Mouse (Mus musculus): ENCODE data around the gene Cage1. TPM values are rescaled to one million over a fixed set of nuclear protein-coding genes. Genes with fewer than 3 reads are reported as not detected.

The Cage1 gene
- total RNA-seq, 4 experiments from 2014 or later: 4.5 to 8.5 (median 6.7) TPM

DNA sequence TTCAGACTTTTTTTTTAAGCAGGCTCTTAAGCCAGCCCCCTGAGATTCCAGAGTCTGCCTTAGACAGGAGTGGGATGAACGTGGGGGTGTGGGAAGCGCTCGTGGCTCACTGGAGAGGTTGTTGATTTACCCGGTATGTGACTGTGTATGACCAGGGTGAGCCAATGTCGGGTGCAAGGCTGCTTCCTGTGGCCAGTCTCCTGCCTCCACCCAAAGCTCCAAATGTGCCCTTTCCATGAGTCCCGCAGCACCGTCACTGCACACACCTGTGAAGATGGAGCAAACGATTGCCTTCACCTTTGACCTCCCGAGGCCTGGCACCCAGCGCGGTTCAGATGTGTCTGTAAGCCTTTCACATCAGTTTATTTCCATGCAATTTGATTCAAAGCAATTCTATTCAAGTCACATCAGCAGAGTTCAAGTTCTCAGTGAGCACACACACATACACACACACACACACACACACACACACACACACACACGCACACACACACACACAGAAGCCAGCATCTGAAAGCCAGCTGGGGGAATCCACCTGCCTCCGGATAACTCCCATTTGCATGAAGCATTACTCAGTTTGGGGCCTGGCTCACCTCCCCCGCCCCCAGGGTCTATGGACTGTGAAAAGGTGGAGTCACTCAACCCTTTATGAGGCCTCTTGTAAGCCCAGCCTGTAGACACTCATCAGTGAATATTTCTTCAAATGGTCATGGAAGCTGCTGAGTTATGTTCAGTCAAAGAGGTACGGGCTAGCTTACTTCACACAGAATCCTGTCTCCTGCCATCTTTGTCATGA lies 70.4 kb downstream of the Cage1 start:
- no peak for DNase-seq (ENCODE audit: low spot score in 2 of 2)

DNA sequence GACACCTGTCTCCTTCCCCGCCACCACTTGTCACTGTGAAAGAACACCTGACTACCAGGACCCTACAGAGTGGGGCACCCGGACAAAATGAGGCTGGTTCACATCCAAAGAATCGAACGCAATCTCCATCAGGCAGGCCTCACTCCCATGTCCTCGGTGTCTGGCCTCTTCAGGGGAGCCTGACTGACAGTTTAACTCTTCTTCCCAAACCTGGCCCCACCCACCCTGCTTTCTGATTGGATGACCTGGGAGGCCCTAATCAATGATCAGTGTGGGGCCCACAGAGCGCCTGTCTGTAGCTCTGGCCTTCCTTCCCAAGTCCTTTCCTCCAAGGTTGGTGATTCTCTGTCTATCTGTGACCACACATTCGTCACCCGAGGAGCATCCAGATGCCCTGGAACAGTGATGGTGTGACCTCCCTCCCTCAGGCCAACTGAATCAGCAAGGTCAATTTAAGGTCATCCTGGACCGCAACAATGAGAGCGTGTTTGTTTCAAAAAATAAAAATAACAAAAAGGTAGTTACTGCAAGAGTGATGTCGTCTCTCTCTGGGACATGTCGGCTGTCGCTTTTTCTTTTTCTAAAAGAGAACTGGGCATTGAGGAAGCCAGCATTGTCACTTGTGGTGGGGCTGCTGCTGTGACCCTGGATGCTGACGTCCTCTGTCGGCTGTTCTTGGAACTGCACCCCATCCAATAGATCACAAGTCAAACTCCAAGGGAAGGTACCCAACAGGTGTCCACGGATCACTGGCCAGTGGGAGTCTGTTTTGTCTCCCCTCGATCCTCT lies 71.5 kb downstream of the Cage1 start:
- no peak for DNase-seq (ENCODE audit: low spot score in 2 of 2)

DNA sequence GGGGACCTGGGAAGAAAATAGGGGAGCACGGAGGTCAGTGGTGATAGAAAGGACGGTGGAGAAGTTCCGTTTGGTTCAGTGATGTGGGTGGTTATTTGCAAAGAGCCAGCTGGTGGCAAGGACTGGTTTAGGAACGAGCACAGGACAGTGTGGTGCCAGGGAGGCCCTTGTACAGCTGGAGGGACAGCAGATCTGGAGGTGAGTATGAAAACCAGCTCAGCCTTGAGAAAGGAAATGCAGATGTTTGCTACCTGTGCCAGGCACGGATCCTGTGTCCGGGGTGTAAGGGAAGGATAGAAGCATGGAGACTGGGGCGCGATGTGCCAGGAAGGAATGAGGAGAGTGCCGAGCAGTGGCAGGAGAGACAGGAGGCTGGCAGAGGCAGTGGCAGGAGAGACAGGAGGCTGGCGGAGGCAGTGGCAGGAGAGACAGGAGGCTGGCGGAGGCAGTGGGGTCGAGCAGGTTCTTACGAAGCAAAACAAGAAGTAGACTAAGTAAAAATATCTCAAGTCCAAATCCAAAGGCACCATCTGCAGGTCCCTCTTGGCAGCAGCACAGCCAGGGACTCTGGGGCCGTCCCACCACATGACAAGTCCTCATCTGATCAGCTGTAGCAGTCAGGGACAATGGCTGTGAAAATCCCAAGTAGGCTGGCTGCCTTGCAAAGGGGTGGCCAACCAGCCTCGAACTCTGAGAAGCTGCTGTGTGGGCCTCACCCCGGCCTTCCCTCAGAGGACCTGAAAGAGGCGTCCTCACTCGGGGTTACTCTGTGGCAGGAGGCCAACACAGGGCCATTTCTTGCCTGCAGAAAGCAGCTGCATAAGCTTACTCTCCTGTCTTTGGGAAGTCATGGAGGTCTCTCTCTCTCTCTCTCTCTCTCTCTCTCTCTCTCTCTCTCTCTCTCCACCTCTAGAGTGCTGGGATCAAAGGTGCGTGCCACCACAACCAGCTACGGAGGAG lies 72.5 kb downstream of the Cage1 start:
- no peak for DNase-seq (ENCODE audit: low spot score in 2 of 2)

DNA sequence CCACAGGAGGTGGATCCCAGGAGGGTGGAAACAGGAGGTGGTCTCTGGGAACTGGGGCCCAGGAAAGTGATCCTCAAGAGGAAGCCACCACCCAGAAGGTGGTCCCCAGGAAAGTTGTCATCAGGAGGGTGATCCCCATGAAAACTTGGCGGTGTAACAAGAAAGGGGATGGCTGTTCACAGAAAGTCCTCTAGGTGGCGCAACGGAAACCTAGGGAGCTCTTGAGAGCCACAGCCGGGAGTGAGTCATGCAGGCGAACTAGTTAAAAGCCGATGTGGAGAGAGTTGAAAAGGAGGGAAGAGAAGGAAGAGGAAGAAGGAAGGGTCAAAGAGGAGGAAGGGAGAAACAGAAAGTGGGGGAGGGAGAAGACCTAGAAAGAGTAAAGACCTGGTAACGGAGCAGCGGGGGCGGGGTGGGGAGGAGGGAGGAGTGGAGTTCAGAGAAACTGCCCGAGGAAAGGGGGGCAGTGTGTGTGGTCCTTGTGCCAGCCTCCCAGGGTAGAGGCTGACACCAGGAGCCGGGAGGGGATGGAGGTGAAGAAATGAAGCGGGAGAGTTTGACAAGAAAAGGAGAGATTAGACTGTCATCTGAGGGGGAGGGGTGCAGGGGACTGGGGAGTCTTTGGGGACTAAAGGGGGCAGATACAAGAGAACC lies 73.4 kb downstream of the Cage1 start:
- DNase-seq (ENCODE audit: low spot score in 2 of 2): peak; percentile 61 to 64

DNA sequence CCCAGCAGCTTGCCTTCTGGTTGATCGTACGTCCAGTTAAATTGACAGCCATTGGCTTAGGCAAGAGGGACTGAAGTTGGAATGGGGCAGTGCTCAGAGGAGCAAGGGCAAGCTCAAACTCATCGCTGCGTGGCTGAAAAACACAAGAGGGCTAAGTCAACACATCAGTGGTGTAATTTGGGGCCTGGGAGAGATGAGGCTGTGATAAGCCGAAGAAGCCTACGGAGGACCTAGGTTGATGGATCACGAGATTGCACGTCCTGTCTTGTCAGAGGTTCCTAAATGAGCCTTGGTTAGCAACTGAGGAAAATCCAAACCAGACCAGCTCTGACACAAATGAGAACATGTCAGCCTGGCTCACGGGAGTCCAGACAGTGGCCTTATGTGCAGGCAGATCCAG lies 74.3 kb downstream of the Cage1 start:
- DNase-seq (ENCODE audit: low spot score in 2 of 2): no peak

DNA sequence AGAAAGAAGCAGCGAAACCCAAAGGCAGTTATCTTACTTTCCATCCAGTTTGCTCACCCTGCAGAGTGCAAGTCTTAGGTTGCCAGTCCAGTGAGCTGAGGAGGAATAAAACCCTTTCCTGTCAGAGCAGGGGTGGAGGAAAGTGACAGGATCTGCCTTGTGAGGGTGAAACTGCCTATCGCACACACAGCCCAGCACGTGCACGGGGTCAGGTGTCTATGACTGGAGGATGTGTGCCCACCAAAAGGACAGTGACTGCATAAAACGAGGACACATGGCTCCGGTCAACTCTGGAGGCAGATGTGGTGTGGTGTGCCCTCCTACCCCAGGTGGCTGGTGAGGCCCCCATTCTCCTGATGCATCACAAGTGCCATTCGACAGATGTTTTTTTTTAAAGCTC lies 76.9 kb downstream of the Cage1 start:
- no peak for DNase-seq (ENCODE audit: low spot score in 2 of 2)

DNA sequence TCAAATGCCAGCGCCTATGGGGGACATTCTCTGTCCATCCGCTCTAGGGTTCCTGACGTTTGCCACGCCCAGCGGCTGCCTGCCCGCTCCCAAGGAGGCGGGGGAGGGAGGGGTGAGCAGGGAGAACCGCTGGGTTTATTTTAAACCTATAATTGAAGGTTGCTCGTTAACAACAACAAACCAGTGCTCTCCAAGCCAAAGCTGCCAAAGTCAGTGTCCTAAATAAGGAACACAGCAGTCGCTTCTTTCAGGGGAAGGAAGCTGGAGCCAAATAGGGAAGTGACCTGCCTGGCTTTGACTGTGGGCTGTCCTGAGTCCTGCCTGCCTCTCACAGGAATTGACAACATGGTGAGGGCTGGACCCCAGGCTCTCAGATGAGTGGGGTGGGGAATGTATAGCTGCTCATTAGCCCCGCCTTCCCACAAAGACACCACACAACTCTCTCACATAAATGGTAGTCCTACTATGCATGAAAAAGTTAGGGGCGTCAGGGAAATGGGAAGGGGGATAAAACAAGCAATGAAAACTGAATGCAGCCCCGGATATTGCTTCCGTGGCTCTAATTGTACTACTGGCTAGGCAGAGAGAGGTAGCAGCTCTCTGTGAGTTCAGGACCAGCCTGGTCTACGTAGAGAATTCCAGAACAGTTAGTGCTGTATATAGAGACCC lies 77.5 kb downstream of the Cage1 start:
- no peak for DNase-seq (ENCODE audit: low spot score in 2 of 2)

DNA sequence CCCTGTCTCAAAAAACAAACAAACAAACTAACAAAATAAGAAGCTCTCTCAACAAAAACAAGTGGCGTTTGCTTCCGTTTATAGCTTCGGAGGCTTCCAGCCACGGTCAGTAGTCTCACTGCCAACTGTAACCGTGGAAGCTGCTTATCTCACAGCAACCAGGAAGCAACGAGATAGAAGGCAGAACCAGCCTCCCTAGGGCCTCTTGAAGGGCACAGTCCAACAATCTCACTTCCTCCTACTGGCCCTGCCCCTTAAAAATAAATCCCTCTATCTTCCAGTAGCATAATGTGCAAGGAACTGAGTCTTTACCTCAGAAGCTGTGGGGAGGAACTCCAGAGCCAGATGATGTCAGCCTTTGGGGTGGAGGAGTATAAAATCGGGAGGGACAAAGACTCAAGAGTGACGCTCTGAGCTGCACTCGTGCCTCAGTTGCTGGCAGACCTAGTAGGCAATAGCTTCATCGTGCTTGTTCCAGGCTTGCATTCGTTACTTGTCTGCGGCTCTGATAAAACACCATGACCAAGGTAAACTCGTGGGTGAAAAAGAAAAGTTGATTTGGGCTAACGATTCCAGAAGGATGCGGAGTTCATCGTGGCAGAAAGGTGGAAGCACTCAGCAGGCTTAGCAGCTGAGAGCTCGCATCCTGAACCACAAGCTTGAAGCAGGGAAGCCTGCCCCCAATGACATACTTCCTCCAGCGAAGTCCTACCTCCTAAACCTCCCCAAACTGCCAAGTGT lies 78.2 kb downstream of the Cage1 start:
- no peak for DNase-seq (ENCODE audit: low spot score in 2 of 2)

Small RNAs within 50 kb of the gene (microRNA-seq; reads per million reads assigned to microRNA genes)
- 0 reads per million in 2 experiments for gene Gm27387

Other genes with a start within 250 kb of the Cage1 start
- 100 to 1,000 TPM in 1 of 4 experiments, 10 to 100 TPM in 3; 92.0 to 103 (median 98.7) TPM for gene Ssr1, start 42.9 kb downstream of the Cage1 start, total RNA-seq (2022)
- gene Riok1, start 74 bp downstream of the Cage1 start, total RNA-seq (2022): 10 to 100 TPM; 28.6 to 33.0 (median 30.6) TPM
- gene Dsp, start 114.2 kb upstream of the Cage1 start, total RNA-seq (2022): 10 to 100 TPM in 1 of 4 experiments, 1 to 10 TPM in 3; 7.6 to 11.1 (median 9.1) TPM
- 10 to 100 TPM; 24.1 to 26.0 (median 24.5) TPM for gene Snrnp48, start 167.9 kb upstream of the Cage1 start, total RNA-seq (2022)

All from layer of hippocampus, adult 8-10 months (tissue).